Mouse (Mus musculus) embryonic facial prominence, embryonic 12.5 days (tissue): ENCODE measurements around the gene Rft1. TPM values are rescaled to one million over a fixed set of nuclear protein-coding genes. Genes with fewer than 3 reads are reported as not detected.
"Not testable (repeated sequence)": the region's sequence is repeated elsewhere in the genome, so short reads cannot be mapped to it uniquely, and the experiment has no call there.

Experiments
- ATAC-seq: fragments of 200-750 bp; cut with Nextera tagmentation; 2 replicates; pipeline ENCODE4 v1.8.0; 2017; ENCODE audit not compliant: insufficient number of reproducible peaks, insufficient read depth, low FRiP score, low TSS enrichment
- H3K27ac ChIP-seq: fragments of 300-500 bp; sonication (generic); 2 replicates; pipeline ENCODE4 v1.5.1; 2016; ENCODE audit warnings: mild to moderate bottlenecking
- H3K27me3 ChIP-seq: fragments of 300-500 bp; sonication (generic); 2 replicates; pipeline ENCODE4 v1.6.1; 2016; ENCODE audit warnings: mild to moderate bottlenecking, moderate library complexity
- H3K36me3 ChIP-seq: fragments of 300-500 bp; sonication (generic); 2 replicates; pipeline ENCODE4 v1.6.1; 2016; ENCODE audit warnings: mild to moderate bottlenecking
- H3K4me1 ChIP-seq: fragments of 300-500 bp; sonication (generic); 2 replicates; pipeline ENCODE4 v1.6.1; 2016
- H3K4me2 ChIP-seq: fragments of 300-500 bp; sonication (generic); replicated peaks from 2 replicates; pipeline ENCODE4 v1.6.1; 2016; ENCODE audit warnings: mild to moderate bottlenecking, moderate library complexity
- H3K4me3 ChIP-seq: fragments of 300-500 bp; sonication (generic); 2 replicates; pipeline ENCODE4 v1.5.1; 2016; ENCODE audit warnings: mild to moderate bottlenecking
- H3K9ac ChIP-seq: fragments of 300-500 bp; sonication (generic); 2 replicates; pipeline ENCODE4 v1.6.1; 2016; ENCODE audit warnings: mild to moderate bottlenecking, moderate library complexity
- H3K9me3 ChIP-seq: fragments of 300-500 bp; sonication (generic); 2 replicates; pipeline ENCODE4 v1.6.1; 2016; ENCODE audit warnings: mild to moderate bottlenecking, moderate library complexity
- WGBS: fragments of 180-500 bp; shearing (Covaris S2); methylation state at CpG from one replicate; pipeline ENCODE4 v1.1.7; 2016; 5-methylcytosine and 5-hydroxymethylcytosine counted together
- polyA plus RNA-seq: library from polyadenylated mRNA; unstranded; fragments of >200 nt; fragmentation: Nextera tagmentation; extraction: Ambion mirVana; gene quantifications from 2 replicates; pipeline ENCODE4 v1.2.1, GENCODE M21; 2016

Gene Rft1
- polyA plus RNA-seq, 1 experiment from 2014 or later = 20.0 TPM

DNA sequence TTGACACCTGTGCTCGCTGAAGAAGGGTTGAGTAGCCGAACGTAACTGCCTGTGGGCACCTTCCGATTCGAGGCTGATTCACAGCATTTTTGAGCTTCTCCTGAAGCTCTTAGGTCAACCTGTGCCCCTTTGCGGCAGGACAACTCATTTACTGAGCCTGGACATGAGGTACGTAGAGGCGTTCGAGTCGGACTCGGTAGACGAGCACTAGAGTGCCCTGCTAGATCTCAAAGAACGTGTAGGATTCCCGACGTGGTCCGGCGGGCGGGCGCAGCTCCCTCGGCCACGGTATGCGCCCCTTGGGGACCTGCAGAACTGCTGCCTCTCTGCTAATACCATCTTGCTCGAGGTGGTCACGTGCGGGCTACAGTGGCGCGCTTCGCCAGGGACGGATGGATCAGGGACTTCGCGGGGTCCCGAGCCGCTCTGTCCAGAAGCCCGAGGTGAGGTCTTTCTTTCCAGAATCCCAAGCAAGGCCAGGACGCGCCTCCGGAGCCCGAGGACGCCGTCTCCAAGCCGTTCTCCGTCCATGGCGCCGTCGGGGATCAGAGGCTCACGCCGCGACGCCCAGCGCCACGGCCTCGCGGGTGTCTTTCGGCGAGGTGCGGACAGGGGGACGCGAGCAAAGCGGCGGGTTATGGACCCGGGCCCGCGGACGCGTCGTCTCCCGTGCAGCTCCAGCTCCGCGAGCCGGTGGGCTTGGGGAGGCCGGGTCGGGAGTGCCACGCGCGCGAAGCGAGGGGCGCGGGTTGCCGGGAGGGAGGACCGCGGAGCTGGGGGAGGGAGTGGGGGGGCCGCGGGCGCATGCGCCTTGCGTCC lies 60.8 kb downstream of the Rft1 start, which contains the start of gene Sfmbt1:
TSS of gene Sfmbt1 (plus strand) at position 51 of the 819 bp plus-strand sequence.
- peaks cover 5% of the 10 kb centered on the region; the same call in 1 of the 2 replicates for H3K4me1 ChIP-seq
- peaks cover 8% of the 10 kb centered on the region for H3K27me3 ChIP-seq
- no peaks in the 10 kb centered on the region for H3K9me3 ChIP-seq
- ATAC-seq = peak; percentile 65; the same call in 1 of the 2 replicates
- H3K27ac ChIP-seq = peak within 1 kb of the TSS; percentile 90
- H3K36me3 ChIP-seq = no peaks in the 10 kb centered on the region
- H3K9ac ChIP-seq = peak within 1 kb of the TSS; percentile 88
- peak within 1 kb of the TSS; percentile 85 for H3K4me3 ChIP-seq
- 2% methylated on average over 74 of the region's 87 CpGs for WGBS
- H3K4me2 ChIP-seq = peak within 1 kb of the TSS; percentile 79

- 0 out of 2 replicates have a peak, but pooled peaks have one; percentile 64 for ATAC-seq
- peak overlapping the region; percentile 85 for H3K4me3 ChIP-seq
- H3K9me3 ChIP-seq = no peaks in the 10 kb centered on the region
- no peaks in the 10 kb centered on the region for H3K36me3 ChIP-seq
- peaks cover 8% of the 10 kb centered on the region for H3K27me3 ChIP-seq
- peaks cover 5% of the 10 kb centered on the region; the same call in 1 of the 2 replicates for H3K4me1 ChIP-seq
- H3K4me2 ChIP-seq = peak overlapping the region; percentile 79
- WGBS = 0% methylated on average over 55 of the region's 68 CpGs
- peak overlapping the region; percentile 90 for H3K27ac ChIP-seq
- peak overlapping the region; percentile 88 for H3K9ac ChIP-seq
Measured at GRCm38 (mm10) chr14:30715618-30716050, 61.5 kb downstream of the Rft1 start.

DNA sequence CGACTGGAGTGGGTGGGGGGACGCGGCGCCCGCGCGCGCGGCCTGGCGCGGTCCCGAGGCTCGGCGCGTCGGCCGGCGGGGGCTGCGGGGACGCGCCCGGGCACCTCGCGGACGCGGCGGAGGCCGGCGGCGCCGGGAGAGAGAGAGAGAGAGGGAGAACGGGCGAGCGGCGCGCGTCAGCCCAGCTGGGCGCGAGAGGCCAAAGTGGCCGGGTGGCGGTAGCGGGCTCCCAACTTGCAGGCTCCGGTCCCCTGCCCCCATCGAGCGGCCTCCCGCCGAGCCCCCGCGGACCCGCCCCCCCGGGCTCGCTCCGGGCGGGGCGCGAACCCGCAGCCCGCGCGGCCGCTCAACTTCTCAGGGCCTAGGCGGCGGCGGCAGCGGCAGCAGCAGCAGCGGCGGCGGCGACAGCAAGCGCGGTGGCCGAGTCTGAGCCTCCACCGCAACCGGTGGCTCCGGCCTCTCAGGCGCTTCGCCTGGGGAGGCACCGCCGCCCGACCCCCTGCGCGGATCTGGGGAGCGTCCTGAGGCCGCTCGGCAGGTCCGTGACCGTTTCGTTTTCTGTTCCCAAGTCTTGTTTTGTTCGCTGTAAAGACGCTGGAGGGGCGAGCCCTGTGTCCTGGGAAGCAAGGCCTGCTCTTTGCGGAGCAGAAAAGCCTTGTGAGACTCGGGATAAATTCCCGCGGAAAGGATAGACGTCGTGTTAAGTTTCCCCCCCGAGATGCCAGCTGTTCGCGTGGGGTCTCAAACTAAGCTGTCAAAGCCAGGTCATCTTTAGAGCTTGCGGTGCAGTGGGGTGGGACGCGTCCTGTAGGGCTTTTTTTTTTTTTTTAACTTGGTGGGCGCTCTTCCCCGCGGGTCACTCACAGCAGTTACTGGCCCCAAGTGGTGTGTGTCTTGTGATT lies 62.1 kb downstream of the Rft1 start:
- H3K9me3 ChIP-seq = no peaks in the 10 kb centered on the region
- peak overlapping the region; percentile 90 for H3K27ac ChIP-seq
- H3K4me1 ChIP-seq = peaks cover 5% of the 10 kb centered on the region; the same call in 1 of the 2 replicates
- H3K4me3 ChIP-seq = peak overlapping the region; percentile 85
- ATAC-seq = peak; percentile 17; the same call in 1 of the 2 replicates
- H3K9ac ChIP-seq = peak overlapping the region; percentile 88
- H3K4me2 ChIP-seq = peak overlapping the region; percentile 79
- WGBS = under 1% methylated on average over 55 of the region's 106 CpGs
- H3K27me3 ChIP-seq = peaks cover 8% of the 10 kb centered on the region
- no peaks in the 10 kb centered on the region for H3K36me3 ChIP-seq

GRCm38 (mm10) chr14:30716953-30717285 lies 62.8 kb downstream of the Rft1 start:
- ATAC-seq = no peak

GRCm38 (mm10) chr14:30718696-30719095 lies 64.5 kb downstream of the Rft1 start:
- not testable (repeated sequence) for H3K36me3 ChIP-seq, H3K9ac ChIP-seq, H3K27ac ChIP-seq, H3K4me3 ChIP-seq, H3K27me3 ChIP-seq, H3K4me1 ChIP-seq, ATAC-seq, H3K9me3 ChIP-seq, H3K4me2 ChIP-seq
- WGBS = 94% methylated on average over 1 of the region's 1 CpGs

More at GRCm38 (mm10) chr14:30716953-30717285, 62.8 kb downstream of the Rft1 start:
- Histone ChIP-seq H3K27me3 (peaks cover 8% of the 10 kb centered on the region), H3K36me3 (no peaks in the 10 kb centered on the region), H3K9ac (peak overlapping the region; percentile 88), H3K4me1 (peaks cover 5% of the 10 kb centered on the region; the same call in 1 of the 2 replicates), H3K9me3 (no peaks in the 10 kb centered on the region), H3K4me2 (peak overlapping the region; percentile 79), H3K27ac (no peak overlapping the region), H3K4me3 (peak overlapping the region; percentile 85)
- WGBS = 5% methylated on average over 7 of the region's 7 CpGs

DNA sequence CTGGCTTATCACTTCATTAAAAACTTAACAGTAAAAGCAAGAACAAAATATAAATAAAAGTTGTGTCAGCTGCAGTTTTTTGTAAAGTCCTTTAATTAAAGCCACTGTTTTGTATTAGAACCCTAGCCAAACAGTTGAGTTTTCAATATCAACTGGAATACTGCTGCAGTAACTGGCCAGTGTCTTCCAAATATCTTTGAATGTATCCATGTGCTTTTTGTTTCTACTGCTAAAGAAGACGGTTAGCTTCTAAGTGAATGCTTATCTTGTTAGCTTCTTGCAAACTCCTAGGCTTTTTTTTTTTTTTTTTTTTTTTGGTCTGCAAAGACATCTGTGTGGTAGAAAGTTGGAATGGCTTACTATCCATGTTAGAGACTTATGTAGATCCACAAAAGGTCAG lies 65.4 kb downstream of the Rft1 start:
- H3K27me3 ChIP-seq = peaks cover 6% of the 10 kb centered on the region
- no peak overlapping the region for H3K9ac ChIP-seq
- 76% methylated on average over 1 of the region's 1 CpGs for WGBS
- ATAC-seq = no peak
- no peak overlapping the region for H3K27ac ChIP-seq
- H3K9me3 ChIP-seq = no peaks in the 10 kb centered on the region
- H3K4me3 ChIP-seq = no peak overlapping the region
- H3K4me2 ChIP-seq = no peak overlapping the region
- H3K4me1 ChIP-seq = peaks cover 5% of the 10 kb centered on the region; the same call in 1 of the 2 replicates
- no peaks in the 10 kb centered on the region for H3K36me3 ChIP-seq

DNA sequence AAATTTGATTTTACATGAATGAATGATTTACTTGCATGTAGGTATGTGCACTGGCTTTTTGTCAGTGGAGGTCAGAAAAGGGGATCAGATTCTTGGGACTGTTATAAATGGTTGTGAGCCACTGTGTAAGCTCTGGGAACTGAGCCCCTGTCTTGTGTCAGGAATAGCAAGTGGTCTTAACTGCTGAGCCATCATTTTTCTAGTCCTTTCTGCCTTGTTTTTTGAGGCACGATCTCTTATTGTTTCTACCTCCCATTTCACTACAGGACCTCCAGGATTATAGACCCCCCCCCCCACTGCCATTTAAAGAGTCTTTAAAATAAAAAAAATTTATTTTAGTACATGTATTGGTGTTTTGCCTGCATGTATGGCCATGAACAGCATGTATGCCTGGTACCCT lies 67.7 kb downstream of the Rft1 start:
- ATAC-seq = no peak
- no peaks in the 10 kb centered on the region; the same call in 1 of the 2 replicates for H3K4me1 ChIP-seq
- no peaks in the 10 kb centered on the region for H3K36me3 ChIP-seq
- no peak overlapping the region for H3K4me3 ChIP-seq
- no peak overlapping the region for H3K9ac ChIP-seq
- H3K9me3 ChIP-seq = no peaks in the 10 kb centered on the region
- WGBS = 83% methylated on average over 1 of the region's 1 CpGs
- H3K27me3 ChIP-seq = no peaks in the 10 kb centered on the region
- no peak overlapping the region for H3K4me2 ChIP-seq
- H3K27ac ChIP-seq = no peak overlapping the region

DNA sequence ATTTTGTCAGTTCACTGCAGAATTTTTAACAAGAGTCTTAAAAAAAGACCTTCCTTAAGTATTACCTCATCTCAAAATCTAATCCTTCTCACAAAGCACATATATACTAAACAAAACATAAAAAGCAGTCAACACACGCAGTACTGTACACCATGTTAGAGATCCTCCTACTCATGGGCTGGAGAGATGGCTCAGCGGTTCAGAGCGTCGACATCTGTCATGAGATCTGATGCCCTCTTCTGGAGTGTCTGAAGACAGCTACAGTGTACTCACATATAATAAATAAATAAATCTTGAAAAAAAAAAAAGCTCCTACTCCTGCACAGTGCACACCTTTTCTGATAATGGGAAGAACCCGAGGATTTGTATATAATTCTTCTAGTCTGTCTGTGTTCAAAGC lies 68.2 kb downstream of the Rft1 start:
- no peak overlapping the region for H3K27ac ChIP-seq
- no peaks in the 10 kb centered on the region for H3K9me3 ChIP-seq
- no peak for ATAC-seq
- no peaks in the 10 kb centered on the region for H3K36me3 ChIP-seq
- H3K4me3 ChIP-seq = no peak overlapping the region
- 88% methylated on average over 5 of the region's 5 CpGs for WGBS
- no peak overlapping the region for H3K9ac ChIP-seq
- no peaks in the 10 kb centered on the region for H3K27me3 ChIP-seq
- H3K4me2 ChIP-seq = no peak overlapping the region
- H3K4me1 ChIP-seq = no peaks in the 10 kb centered on the region

DNA sequence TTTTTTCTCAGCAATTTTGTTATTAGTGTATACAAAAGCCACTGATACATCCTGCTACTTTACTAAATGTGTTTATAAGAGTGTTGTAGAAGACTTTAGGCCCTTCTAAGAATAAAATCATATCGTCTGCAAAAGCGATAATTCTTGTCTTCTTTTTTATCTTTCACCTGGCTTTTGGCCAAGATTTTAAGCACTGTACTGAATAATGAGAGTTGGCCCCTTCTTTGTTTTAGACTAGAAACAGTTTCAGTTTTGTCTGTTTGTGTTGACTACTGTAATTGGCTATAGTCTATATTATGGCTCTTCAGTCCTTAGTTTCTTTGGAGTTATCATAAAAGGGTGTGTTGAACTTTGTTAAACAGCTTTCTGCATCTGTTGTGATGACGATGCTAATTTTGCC lies 77.7 kb downstream of the Rft1 start:
- no peaks in the 10 kb centered on the region for H3K27me3 ChIP-seq
- ATAC-seq = no peak
- H3K9me3 ChIP-seq = no peaks in the 10 kb centered on the region
- no peaks in the 10 kb centered on the region for H3K36me3 ChIP-seq
- H3K4me2 ChIP-seq = no peak overlapping the region
- no peak overlapping the region for H3K4me3 ChIP-seq
- H3K4me1 ChIP-seq = 0 out of 2 replicates have a peak, but pooled peaks cover 3% of the 10 kb centered on the region
- H3K27ac ChIP-seq = no peak overlapping the region
- no peak overlapping the region for H3K9ac ChIP-seq
- WGBS = 92% methylated on average over 3 of the region's 3 CpGs

- no peaks in the 10 kb centered on the region for H3K27me3 ChIP-seq
Measured at GRCm38 (mm10) chr14:30734665-30735064, 80.5 kb downstream of the Rft1 start.

DNA sequence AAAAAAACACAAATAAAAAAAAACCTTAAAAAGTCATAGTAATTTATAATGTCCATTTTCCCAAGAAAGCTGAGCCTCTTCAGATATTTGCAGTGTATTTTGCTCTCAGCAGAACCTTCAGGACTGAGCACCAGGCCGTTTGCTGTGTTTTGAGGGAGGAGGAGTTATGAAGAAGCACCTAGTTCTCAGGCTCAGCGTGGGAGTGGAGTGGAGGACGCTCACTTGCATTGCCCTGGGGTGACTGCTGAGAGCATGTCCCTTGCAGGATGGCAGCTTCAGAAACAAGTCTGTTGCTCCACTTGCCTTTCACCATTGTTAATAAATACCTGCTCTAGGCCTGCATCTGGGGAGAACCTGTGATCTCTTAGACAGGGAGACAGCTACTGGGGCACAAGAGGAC lies 81.7 kb downstream of the Rft1 start:
- Histone ChIP-seq H3K36me3 (no peaks in the 10 kb centered on the region), H3K27me3 (no peaks in the 10 kb centered on the region), H3K4me1 (0 out of 2 replicates have a peak, but pooled peaks cover 3% of the 10 kb centered on the region), H3K4me3 (no peak overlapping the region), H3K27ac (no peak overlapping the region), H3K9me3 (no peaks in the 10 kb centered on the region), H3K4me2 (no peak overlapping the region), H3K9ac (no peak overlapping the region)
- WGBS = 79% methylated on average over 3 of the region's 3 CpGs
- no peak for ATAC-seq

More at GRCm38 (mm10) chr14:30734665-30735064, 80.5 kb downstream of the Rft1 start:
- WGBS = 98% methylated on average over 5 of the region's 5 CpGs
- no peaks in the 10 kb centered on the region for H3K36me3 ChIP-seq
- H3K9me3 ChIP-seq = no peaks in the 10 kb centered on the region
- no peak overlapping the region for H3K4me3 ChIP-seq
- ATAC-seq = no peak
- no peak overlapping the region for H3K9ac ChIP-seq
- no peak overlapping the region for H3K4me2 ChIP-seq
- H3K27ac ChIP-seq = no peak overlapping the region
- 0 out of 2 replicates have a peak, but pooled peaks cover 3% of the 10 kb centered on the region for H3K4me1 ChIP-seq
